Mouse (Mus musculus) cortical plate, adult 2 months (tissue): ENCODE measurements at regions not wholly inside any gene's neighbourhood (a gene's known extent, or its start where the extent isn't known, plus 50 kb on each side); places are given as distances from the start of the nearest gene placed in this dataset.

Experiments used
- CTCF ChIP-seq: fragments of 200-500 bp; IDR thresholded peaks from 2 replicates; pipeline ENCODE4 v1.5.1; 2011; ENCODE audit warnings: mild to moderate bottlenecking, control low read depth, low read length; ENCODE audit not compliant: insufficient read depth; ENCODE audit errors: extremely low read depth
- POLR2A ChIP-seq: fragments of 200-500 bp; IDR thresholded peaks from 2 replicates; pipeline ENCODE4 v1.6.1; 2011; ENCODE audit warnings: mild to moderate bottlenecking, low read length, control low read depth; ENCODE audit not compliant: insufficient read depth; ENCODE audit errors: extremely low read depth

- no peak for TF ChIP-seq CTCF
- no peak for TF ChIP-seq POLR2A
Measured at GRCm38 (mm10) chr4:23280087-23280486, 791.9 kb upstream of the Pou3f2 start.
